Mouse (Mus musculus): ENCODE results near the gene Gas2l2.

The Gas2l2 gene

DNA sequence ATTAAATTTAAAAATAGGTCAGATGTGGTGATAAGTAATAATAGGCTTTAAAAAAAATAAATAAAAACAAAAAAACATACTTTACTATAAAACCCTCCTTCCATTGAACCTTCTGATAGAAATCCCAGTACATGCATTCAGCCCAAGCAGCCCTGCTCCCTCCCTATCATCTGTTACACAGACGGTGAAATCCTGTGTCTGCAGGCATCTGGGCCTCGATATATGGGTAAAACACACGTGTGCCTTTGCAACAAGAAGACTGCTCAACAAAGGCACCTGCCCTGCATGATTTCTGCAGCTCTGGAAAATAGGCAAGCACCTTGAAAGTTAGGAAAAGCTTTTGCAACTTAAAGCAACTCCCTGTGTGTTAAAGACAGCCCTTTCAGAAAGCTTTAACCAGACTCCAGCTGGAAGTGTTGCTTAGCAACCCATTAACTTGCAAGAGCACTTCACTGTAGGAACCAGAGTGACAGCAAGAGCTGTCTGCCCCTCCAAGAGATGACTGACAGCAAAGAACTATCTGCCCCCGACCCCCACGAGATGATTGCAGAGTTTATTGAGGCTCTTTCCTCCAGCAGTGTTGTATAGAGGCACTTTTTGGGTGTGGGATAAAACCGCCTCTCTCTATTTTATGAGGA, 34.3 kb downstream of the Gas2l2 start:
- DNase-seq (ENCODE audit: low spot score in 2 of 2) = no peak

GRCm38 (mm10) chr11:83393062-83393461, 36.2 kb downstream of the Gas2l2 start:
- no peak for DNase-seq (ENCODE audit: low spot score in 2 of 2)

- DNase-seq (ENCODE audit: low spot score in 2 of 2) = no peak
Measured at GRCm38 (mm10) chr11:83383532-83383887, 45.7 kb downstream of the Gas2l2 start.

GRCm38 (mm10) chr11:83382876-83383531, 46.3 kb downstream of the Gas2l2 start:
- no peak for DNase-seq (ENCODE audit: low spot score in 2 of 2)

DNA sequence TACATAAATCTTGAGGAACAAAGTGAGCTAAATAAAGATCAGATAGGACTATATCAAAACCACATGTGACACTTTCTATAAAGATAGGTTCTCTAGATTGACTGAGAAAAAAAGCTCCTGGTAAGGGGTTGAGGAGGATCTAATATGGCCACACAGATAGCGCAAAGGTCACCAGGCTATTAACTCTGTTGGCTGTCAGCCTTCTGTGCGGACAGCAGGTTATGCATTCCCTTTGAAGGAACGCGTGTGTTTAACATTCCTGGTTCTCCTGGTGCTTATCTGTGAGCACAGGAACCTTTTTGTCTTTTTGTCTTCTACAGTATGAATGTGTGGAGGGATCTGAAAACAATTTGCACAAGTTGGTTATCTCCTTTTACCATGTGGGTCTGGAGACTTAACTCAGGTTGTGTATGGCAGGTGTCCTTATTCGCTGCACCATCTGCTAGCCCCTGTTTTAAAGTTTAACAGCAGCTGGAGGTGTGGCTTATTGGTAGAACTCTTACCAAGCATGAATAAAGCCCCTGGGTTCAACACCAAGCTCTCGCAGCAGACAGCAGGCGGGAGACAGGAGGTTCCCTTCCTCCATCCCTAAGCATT, 49.4 kb downstream of the Gas2l2 start:
- no peak for DNase-seq (ENCODE audit: low spot score in 2 of 2)

All from thymus, postnatal 10 days (tissue).